Mouse (Mus musculus) cerebellum, postnatal 4 days (tissue): Measurements from ENCODE around the gene Map3k7cl.
A peak's percentile ranks its signal among the peaks of the same experiment; 100 is the strongest.

Experiments
- DNase-seq, 2 experiments: peaks; one replicate each; pipeline ENCODE4 v3.0.0; 2022; ENCODE audit warnings: low spot score in 2 of 2, mixed read lengths in 1 of 2

Map3k7cl gene

GRCm38 (mm10) chr16:87552907-87553691 is at the start of gene Map3k7cl:
TSS of gene Map3k7cl (plus strand) at chr16:87553330.
- no peak for DNase-seq

- DNase-seq, result no peak
These were observed 41.4 kb upstream of the Map3k7cl start for GRCm38 (mm10) chr16:87511706-87512105.

GRCm38 (mm10) chr16:87512331-87512730 is 40.8 kb upstream of the Map3k7cl start:
- no peak for DNase-seq

- DNase-seq, result no peak
These were observed 28.9 kb upstream of the Map3k7cl start for GRCm38 (mm10) chr16:87524228-87524627.

- no peak for DNase-seq
These were observed 25.4 kb upstream of the Map3k7cl start for GRCm38 (mm10) chr16:87527553-87528249.

GRCm38 (mm10) chr16:87528755-87529154 is 24.4 kb upstream of the Map3k7cl start:
- no peak for DNase-seq

- DNase-seq, result no peak
These were observed 4.8 kb upstream of the Map3k7cl start for GRCm38 (mm10) chr16:87548348-87548747.

GRCm38 (mm10) chr16:87556320-87556719 is 3.2 kb downstream of the Map3k7cl start:
- DNase-seq, result no peak

GRCm38 (mm10) chr16:87561501-87561900 is 8.4 kb downstream of the Map3k7cl start:
- DNase-seq, result no peak

GRCm38 (mm10) chr16:87563524-87563923 is 10.4 kb downstream of the Map3k7cl start:
- no peak for DNase-seq

GRCm38 (mm10) chr16:87564564-87564963 is 11.4 kb downstream of the Map3k7cl start:
- DNase-seq, result no peak

GRCm38 (mm10) chr16:87567572-87567971 is 14.4 kb downstream of the Map3k7cl start:
- peak in 1 of 2 experiments; percentile 53 for DNase-seq

- DNase-seq, result no peak
These were observed 15.1 kb downstream of the Map3k7cl start for GRCm38 (mm10) chr16:87568241-87568640.

- DNase-seq, result no peak
These were observed 16.5 kb downstream of the Map3k7cl start for GRCm38 (mm10) chr16:87569576-87570105.

GRCm38 (mm10) chr16:87570334-87570733 is 17.2 kb downstream of the Map3k7cl start:
- DNase-seq, result no peak

- DNase-seq, result no peak
These were observed 20.3 kb downstream of the Map3k7cl start for GRCm38 (mm10) chr16:87573409-87573808.

- DNase-seq, result no peak
These were observed 21.0 kb downstream of the Map3k7cl start for GRCm38 (mm10) chr16:87574160-87574559.

GRCm38 (mm10) chr16:87575600-87575999 is 22.5 kb downstream of the Map3k7cl start:
- DNase-seq, result peak in 1 of 2 experiments; percentile 45

- peak in 1 of 2 experiments; percentile 22 for DNase-seq
These were observed 25.8 kb downstream of the Map3k7cl start for GRCm38 (mm10) chr16:87578881-87579280.

GRCm38 (mm10) chr16:87579462-87579861 is 26.3 kb downstream of the Map3k7cl start:
- DNase-seq, result peak in 1 of 2 experiments; percentile 26

- no peak for DNase-seq
These were observed 29.6 kb downstream of the Map3k7cl start for GRCm38 (mm10) chr16:87582776-87583175.

GRCm38 (mm10) chr16:87584618-87585017 is 31.5 kb downstream of the Map3k7cl start:
- DNase-seq, result no peak
